Mouse (Mus musculus): Measurements from ENCODE around the gene Mertk.

GRCm38 (mm10) chr2:128698140-128698692 lies 540 bp upstream of the Mertk start:
- TF ChIP-seq POLR2A (IDR thresholded peaks at IDR 0.05; ENCODE audit: low read depth, low read length) (no peak), CTCF (IDR thresholded peaks at IDR 0.05; ENCODE audit: extremely low read depth, insufficient read depth, insufficient read length, insufficient replicate concordance) (peak; percentile 49; the same call in 1 of the 2 replicates)

All from spleen, adult 2 months (tissue).